Comparison of ENCODE assay signal across 1 mouse cellular context in genomic region chr1:133084708-133085416, GRCm38 (mm10).
TF ChIP-seq lines count a peak whose summit lies in the region.

No protein-coding gene starts in this region.

TF ChIP-seq in MEL, 35 proteins besides CTCF, POLR2A, EP300 and RAD21:
- TF ChIP-seq TBP (IDR thresholded peaks at IDR 0.05; ENCODE audit: low read depth, low read length) (no peak), CHD2 (IDR thresholded peaks at IDR 0.05; ENCODE audit: low read length) (no peak), TAL1 (IDR thresholded peaks at IDR 0.05; ENCODE audit: low read length) (no peak), CHD1 (IDR thresholded peaks at IDR 0.05; ENCODE audit: low read depth, low read length) (no peak), ZNF384 (IDR thresholded peaks at IDR 0.05; ENCODE audit: low read depth, low read length) (no peak), POLR2AphosphoS5 (IDR thresholded peaks at IDR 0.05; ENCODE audit: borderline replicate concordance, low read depth, low read length) (no peak), MYB (IDR thresholded peaks at IDR 0.05; ENCODE audit: low read depth, low read length) (no peak)
